Mouse (Mus musculus) E14TG2a.4 (cell line): ENCODE results near the gene Eml3.

Experiments
- CTCF ChIP-seq: conservative IDR thresholded peaks from 2 replicates; pipeline ENCODE4 v1.5.1; 2014; ENCODE audit warnings: low read length
- POU5F1 ChIP-seq: IDR thresholded peaks from 2 replicates; pipeline ENCODE4 v1.6.1; 2014; ENCODE audit warnings: low read length, borderline replicate concordance

GRCm38 (mm10) chr19:8990432-8991102 lies 61.2 kb downstream of the Eml3 start:
- TF ChIP-seq CTCF (no peak), POU5F1 (no peak)
